Mouse (Mus musculus) inflammation-experienced regulatory T-cells, adult 6 months (primary cell): ENCODE results near the gene Mageb16. TPM values are rescaled to one million over a fixed set of nuclear protein-coding genes. Genes with fewer than 3 reads are reported as not detected.

Experiments used
- ATAC-seq: one replicate; pipeline ENCODE4 v1.8.0; 2017
- polyA plus RNA-seq, 3 experiments: library from polyadenylated mRNA; unstranded; fragments of 100-300 nt; shearing (Covaris generic); gene quantifications; one replicate each; pipeline ENCODE4 v1.2.1; 2017

Mageb16 gene
- polyA plus RNA-seq: not detected

DNA sequence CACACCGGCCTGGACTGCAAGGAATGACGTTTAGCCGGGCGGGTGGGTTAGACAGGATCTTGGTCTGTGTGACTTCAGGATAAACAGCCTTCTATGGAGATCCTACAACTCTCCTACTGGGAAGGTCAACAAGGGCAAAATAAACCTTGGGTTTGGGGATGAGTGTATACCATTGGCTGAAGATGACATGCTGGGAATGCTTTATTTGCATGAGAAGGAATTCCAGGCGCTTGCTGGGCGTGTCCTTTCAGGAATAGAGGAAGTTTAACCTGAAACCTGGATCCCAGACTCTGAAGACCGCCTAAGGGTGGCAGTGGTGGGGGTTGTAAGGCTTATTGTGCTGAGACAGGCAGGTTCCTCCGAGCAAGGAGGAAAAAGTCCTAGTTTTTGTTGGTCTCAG, at the start of gene Mageb16:
TSS of gene Mageb16 (minus strand) at position 25 of the 400 bp plus-strand sequence.
- ATAC-seq: no peak

GRCm38 (mm10) chrX:79651091-79651490, 20.1 kb downstream of the Mageb16 start:
- no peak for ATAC-seq

GRCm38 (mm10) chrX:79635396-79635795, 35.8 kb downstream of the Mageb16 start:
- no peak for ATAC-seq

GRCm38 (mm10) chrX:79606462-79606861, 64.8 kb downstream of the Mageb16 start:
- no peak for ATAC-seq

Other genes with a start within 250 kb of the Mageb16 start
- not detected for gene Gm7173, start 154.2 kb downstream of the Mageb16 start, polyA plus RNA-seq